ENCODE assay signal across 17 mouse cellular contexts in genomic region chr19:41534021-41534420, GRCm38 (mm10).
"Had no signal": no experiment of that assay in that cellular context is flagged by ENCODE, and none has a peak within 500 bp of the region (broad histone marks: within the 10 kb centered on the region; RNA-seq: fewer than 3 reads in every experiment).

No protein-coding gene starts in this region.

- H3K4me1 ChIP-seq: neural tube, embryonic 12.5 days; neural tube, embryonic 13.5 days; neural tube, embryonic 15.5 days; stomach, embryonic 15.5 days had no signal

- H3K36me3 ChIP-seq: neural tube, embryonic 13.5 days; neural tube, embryonic 15.5 days; stomach, embryonic 15.5 days had no signal

- H3K27me3 ChIP-seq: neural tube, embryonic 12.5 days; neural tube, embryonic 13.5 days; neural tube, embryonic 15.5 days; stomach, embryonic 15.5 days had no signal

- H3K4me3 ChIP-seq: neural tube, embryonic 12.5 days; neural tube, embryonic 13.5 days; neural tube, embryonic 15.5 days; stomach, embryonic 15.5 days had no signal

- H3K27ac ChIP-seq: neural tube, embryonic 12.5 days; neural tube, embryonic 13.5 days; neural tube, embryonic 15.5 days; stomach, embryonic 15.5 days; stomach, postnatal 0 days had no signal

- DNase-seq: retina, postnatal 1 day; right cerebral cortex, adult 18-20 months; right cerebral cortex, postnatal 14 days; right cerebral cortex, postnatal 25 days; right cerebral cortex, postnatal 4 days; spleen, adult 18-20 months; thymus, adult 18-20 months; thymus, adult 2 months; thymus, postnatal 14 days; thymus, postnatal 25 days; thymus, postnatal 36 days; thymus, postnatal 4 days had no signal

- H3K4me2 ChIP-seq: neural tube, embryonic 12.5 days; neural tube, embryonic 13.5 days; neural tube, embryonic 15.5 days; stomach, embryonic 15.5 days had no signal

- H3K9ac ChIP-seq: neural tube, embryonic 12.5 days; neural tube, embryonic 13.5 days; neural tube, embryonic 15.5 days; stomach, embryonic 15.5 days had no signal

- H3K9me3 ChIP-seq: neural tube, embryonic 12.5 days; neural tube, embryonic 13.5 days; neural tube, embryonic 15.5 days; stomach, embryonic 15.5 days had no signal
